Mouse (Mus musculus): ENCODE data around the gene Elf2. TPM values are rescaled to one million over a fixed set of nuclear protein-coding genes. Genes with fewer than 3 reads are reported as not detected.

The Elf2 gene
- total and polyA plus RNA-seq, 3 experiments = 25.6 to 56.9 (median 55.7) TPM

DNA sequence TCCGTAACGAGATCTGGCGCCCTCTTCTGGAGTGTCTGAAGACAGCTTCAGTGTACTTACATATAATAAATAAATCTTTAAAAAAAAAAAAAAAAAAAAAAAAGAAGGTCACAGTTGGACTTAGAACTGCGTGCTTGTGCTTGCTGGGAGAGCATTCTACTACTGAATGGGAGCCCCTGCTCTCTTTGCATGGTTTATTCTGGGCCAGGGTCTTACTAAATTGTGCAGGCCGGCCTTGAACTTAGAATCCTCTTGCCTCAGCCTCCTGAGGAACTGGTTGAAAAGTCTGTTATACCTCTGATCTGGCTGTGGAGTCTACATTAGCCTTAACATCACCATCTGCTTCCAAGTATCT is 40.2 kb upstream of the Elf2 start:
- no peaks in the 10 kb centered on the region for H3K79me2 ChIP-seq (replicated peaks; ENCODE audit: control insufficient read depth, insufficient read depth, low read length)
- H3K9ac ChIP-seq (ENCODE audit: low read depth, low read length) = no peak overlapping the region
- H3K36me3 ChIP-seq (ENCODE audit: control insufficient read depth, insufficient read depth, low read length) = no peaks in the 10 kb centered on the region
- H3K27ac ChIP-seq = peak overlapping the region; percentile 31
- DNase-seq = no peak
- 55% methylated on average over 5 of the region's 5 CpGs for WGBS
- no peak for TF ChIP-seq EP300 (IDR thresholded peaks at IDR 0.05; ENCODE audit: insufficient read depth, low read depth, low read length)
- TF ChIP-seq CTCF (IDR thresholded peaks at IDR 0.05) = no peak; the same call in none of the 2 replicates
- no peak for TF ChIP-seq POLR2A (IDR thresholded peaks at IDR 0.05; ENCODE audit: insufficient read depth, low read depth, low read length)
- no peaks in the 10 kb centered on the region for H3K27me3 ChIP-seq (ENCODE audit: control insufficient read depth, insufficient read depth, low read length)
- no peaks in the 10 kb centered on the region; the same call in 1 of the 2 replicates for H3K4me1 ChIP-seq (ENCODE audit: control insufficient read depth, insufficient read depth, low read length)
- intact Hi-C loops (cut with DNase I) = no loop called here
- H3K4me3 ChIP-seq = no peak overlapping the region

DNA sequence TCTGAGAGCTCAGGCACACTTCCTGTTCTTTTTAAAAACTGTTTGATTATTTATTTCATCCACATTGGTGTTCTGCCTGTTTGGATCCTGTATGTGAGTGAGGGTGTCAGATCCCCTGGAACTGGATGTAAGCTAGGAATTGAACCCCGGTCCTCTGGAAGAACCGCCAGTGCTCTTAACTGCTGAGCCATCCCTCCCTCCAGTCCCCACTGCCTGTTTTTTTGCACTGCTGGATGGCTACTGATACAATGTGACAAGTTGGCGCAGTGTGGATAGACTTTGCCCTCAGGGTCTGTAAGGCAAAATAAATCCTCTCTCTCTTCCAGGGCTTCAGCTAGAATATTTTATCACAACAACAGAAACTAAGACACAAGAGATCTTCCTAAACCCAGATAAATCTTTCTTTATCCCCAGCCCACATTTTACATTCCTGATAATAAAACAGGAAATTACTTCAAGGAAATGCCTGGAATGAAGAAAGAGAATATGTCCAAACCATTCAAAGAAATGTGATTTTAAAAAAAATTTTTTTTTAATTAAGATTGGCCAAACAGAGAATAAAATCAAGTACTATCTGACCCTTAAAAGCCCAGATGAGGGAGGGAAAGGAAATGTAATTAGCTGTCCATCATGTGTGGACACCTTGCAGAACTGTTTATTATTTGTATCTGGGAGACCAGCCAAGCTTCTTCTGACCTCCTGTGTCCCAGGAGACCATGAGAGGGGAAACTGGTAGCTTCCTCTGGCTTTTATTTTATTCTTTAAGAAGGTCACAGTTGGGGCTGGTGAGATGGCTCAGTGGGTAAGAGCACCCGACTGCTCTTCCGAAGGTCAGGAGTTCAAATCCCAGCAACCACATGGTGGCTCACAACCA is 39.6 kb upstream of the Elf2 start:
- Histone ChIP-seq H3K27ac (no peak overlapping the region), H3K27me3 (ENCODE audit: control insufficient read depth, insufficient read depth, low read length) (no peaks in the 10 kb centered on the region), H3K9ac (ENCODE audit: low read depth, low read length) (no peak overlapping the region), H3K4me3 (no peak overlapping the region), H3K36me3 (ENCODE audit: control insufficient read depth, insufficient read depth, low read length) (no peaks in the 10 kb centered on the region), H3K4me1 (ENCODE audit: control insufficient read depth, insufficient read depth, low read length) (no peaks in the 10 kb centered on the region; the same call in 1 of the 2 replicates), H3K79me2 (replicated peaks; ENCODE audit: control insufficient read depth, insufficient read depth, low read length) (no peaks in the 10 kb centered on the region)
- intact Hi-C loops (cut with DNase I) = loop anchor here (2.0 kb wide), 2 partner anchors 17 to 29 kb away; partner anchors contain the start of genes Mgarp and Ndufc1
- DNase-seq = peak in 1 of 2 experiments; percentile 31
- TF ChIP-seq POLR2A (IDR thresholded peaks at IDR 0.05; ENCODE audit: insufficient read depth, low read depth, low read length) (no peak), CTCF (IDR thresholded peaks at IDR 0.05) (peak; percentile 46; the same call in 1 of the 2 replicates), EP300 (IDR thresholded peaks at IDR 0.05; ENCODE audit: insufficient read depth, low read depth, low read length) (no peak)
- 52% methylated on average over 5 of the region's 5 CpGs for WGBS

DNA sequence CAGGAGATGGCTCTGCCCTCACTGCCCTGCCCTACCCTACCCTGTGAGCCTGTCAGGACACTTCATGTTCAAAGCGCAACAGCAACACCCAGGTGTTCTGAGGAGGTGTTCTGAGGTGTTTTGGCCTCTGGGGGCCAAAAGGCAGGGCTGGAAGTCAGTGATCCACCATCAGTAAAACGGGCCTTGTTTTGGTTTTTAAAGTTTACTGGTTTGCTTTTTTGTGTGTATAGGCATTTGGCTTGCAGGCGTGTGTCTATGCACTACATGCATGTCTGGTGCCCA is 38.1 kb upstream of the Elf2 start:
- 86% methylated on average over 3 of the region's 3 CpGs for WGBS
- intact Hi-C loops (cut with DNase I) = loop anchor here (2.0 kb wide), 2 partner anchors 18 to 30 kb away; partner anchors contain the start of genes Mgarp and Ndufc1
- TF ChIP-seq CTCF (IDR thresholded peaks at IDR 0.05) = no peak
- no peak for TF ChIP-seq EP300 (IDR thresholded peaks at IDR 0.05; ENCODE audit: insufficient read depth, low read depth, low read length)
- no peak for TF ChIP-seq POLR2A (IDR thresholded peaks at IDR 0.05; ENCODE audit: insufficient read depth, low read depth, low read length)
- H3K4me3 ChIP-seq = no peak overlapping the region; the same call in 1 of the 2 replicates
- H3K4me1 ChIP-seq (ENCODE audit: control insufficient read depth, insufficient read depth, low read length) = no peaks in the 10 kb centered on the region; the same call in 1 of the 2 replicates
- DNase-seq = no peak
- H3K9ac ChIP-seq (ENCODE audit: low read depth, low read length) = peak overlapping the region; percentile 53
- H3K36me3 ChIP-seq (ENCODE audit: control insufficient read depth, insufficient read depth, low read length) = no peaks in the 10 kb centered on the region
- no peaks in the 10 kb centered on the region for H3K27me3 ChIP-seq (ENCODE audit: control insufficient read depth, insufficient read depth, low read length)
- H3K27ac ChIP-seq = no peak overlapping the region; the same call in 1 of the 2 replicates
- no peaks in the 10 kb centered on the region for H3K79me2 ChIP-seq (replicated peaks; ENCODE audit: control insufficient read depth, insufficient read depth, low read length)

DNA sequence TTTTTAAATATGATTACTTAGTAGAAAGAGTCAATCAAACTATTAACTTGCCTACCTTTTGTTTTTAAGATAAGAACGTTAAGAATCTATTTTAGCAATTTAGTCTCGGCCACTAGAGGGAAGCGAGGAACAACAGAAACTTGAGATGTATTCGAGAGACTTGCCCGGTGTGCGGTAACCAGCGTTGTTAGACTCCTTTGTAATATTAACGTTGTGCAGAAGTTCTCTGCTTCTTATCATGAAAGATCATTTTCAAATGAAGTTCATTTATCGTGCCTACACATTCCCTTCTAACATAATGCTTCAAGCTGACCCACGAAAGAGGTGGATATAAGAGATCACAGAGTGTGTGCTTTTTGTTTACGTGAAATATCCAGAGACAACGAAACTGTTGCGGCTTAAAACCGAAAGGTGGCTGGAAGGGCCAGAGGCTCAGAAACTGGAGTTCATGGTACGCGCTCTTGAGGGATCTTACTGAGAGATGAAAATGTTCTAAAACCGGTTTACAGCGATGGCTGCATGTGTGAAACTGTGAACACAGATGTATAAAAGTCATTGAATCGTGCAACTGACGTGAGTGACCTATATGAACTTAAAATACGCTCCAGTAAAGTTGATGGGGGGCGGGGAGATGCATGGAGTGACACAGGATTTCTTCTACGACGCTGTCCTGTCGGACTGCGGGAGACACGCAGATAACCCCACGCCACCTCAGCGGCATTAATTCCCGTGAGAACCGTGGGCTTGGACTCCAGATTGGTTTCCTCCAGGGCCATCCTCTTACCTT is 37.6 kb upstream of the Elf2 start:
- Histone ChIP-seq H3K9ac (ENCODE audit: low read depth, low read length) (peak overlapping the region; percentile 53), H3K4me1 (ENCODE audit: control insufficient read depth, insufficient read depth, low read length) (no peaks in the 10 kb centered on the region; the same call in 1 of the 2 replicates), H3K27ac (peak overlapping the region; percentile 26; the same call in 1 of the 2 replicates), H3K4me3 (peak overlapping the region; percentile 36), H3K36me3 (ENCODE audit: control insufficient read depth, insufficient read depth, low read length) (no peaks in the 10 kb centered on the region), H3K27me3 (ENCODE audit: control insufficient read depth, insufficient read depth, low read length) (no peaks in the 10 kb centered on the region), H3K79me2 (replicated peaks; ENCODE audit: control insufficient read depth, insufficient read depth, low read length) (no peaks in the 10 kb centered on the region)
- intact Hi-C loops (cut with DNase I) = loop anchor here (2.0 kb wide), 2 partner anchors 19 to 31 kb away; partner anchors contain the start of genes Mgarp and Ndufc1
- TF ChIP-seq CTCF (IDR thresholded peaks at IDR 0.05) (peak; percentile 80), POLR2A (IDR thresholded peaks at IDR 0.05; ENCODE audit: insufficient read depth, low read depth, low read length) (0 out of 2 replicates have a peak, but pooled peaks have one; percentile 13), EP300 (IDR thresholded peaks at IDR 0.05; ENCODE audit: insufficient read depth, low read depth, low read length) (no peak)
- no peak for DNase-seq
- 19% methylated on average over 31 of the region's 31 CpGs for WGBS

DNA sequence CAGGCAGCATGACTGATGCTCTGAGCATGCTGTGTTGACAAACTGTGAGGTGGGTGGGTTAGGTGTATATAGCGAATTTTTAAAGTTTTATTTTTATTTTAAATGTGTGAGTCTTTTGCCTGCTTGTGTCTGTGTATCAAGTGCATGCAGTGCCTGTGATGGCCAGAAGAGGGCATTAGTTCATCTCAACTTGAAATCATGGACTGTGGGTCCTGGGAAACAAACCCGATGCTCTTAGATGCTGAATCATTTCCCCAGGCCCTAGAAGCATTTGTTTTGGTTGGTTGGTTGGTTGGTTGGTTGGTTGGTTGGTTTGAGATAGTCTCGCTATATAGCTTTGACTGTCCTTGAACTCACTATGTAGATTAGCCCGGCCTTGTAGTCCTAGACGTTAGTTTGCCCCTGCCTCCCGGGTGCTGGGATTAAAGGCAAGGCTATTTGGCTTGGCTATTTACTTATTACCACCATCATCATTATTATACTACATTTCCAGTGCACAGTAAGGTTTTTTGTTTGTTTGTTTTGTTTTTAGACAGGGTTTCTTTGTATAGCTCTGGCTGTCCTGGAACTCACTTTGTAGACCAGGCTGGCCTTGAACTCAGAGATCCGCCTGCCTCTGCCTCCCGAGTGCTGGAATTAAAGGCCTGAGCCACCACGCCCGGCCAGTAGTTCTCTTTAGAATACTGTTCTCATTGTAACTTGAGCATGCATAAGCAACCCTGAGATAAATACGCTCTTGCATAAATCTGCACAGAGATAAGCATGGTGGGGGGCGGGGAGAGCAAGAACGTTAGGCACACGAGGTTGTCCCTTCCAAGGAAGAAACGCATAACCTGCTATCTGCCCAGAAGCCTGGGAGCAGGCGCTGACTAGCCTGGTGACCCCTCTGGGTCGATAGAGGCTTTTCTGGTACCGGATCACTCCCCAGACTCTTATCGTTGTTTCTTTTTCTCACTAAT is 35.1 kb upstream of the Elf2 start:
- intact Hi-C loops (cut with DNase I) = no loop called here
- Histone ChIP-seq H3K27ac (no peak overlapping the region), H3K36me3 (ENCODE audit: control insufficient read depth, insufficient read depth, low read length) (no peaks in the 10 kb centered on the region), H3K27me3 (ENCODE audit: control insufficient read depth, insufficient read depth, low read length) (no peaks in the 10 kb centered on the region), H3K4me3 (no peak overlapping the region), H3K4me1 (ENCODE audit: control insufficient read depth, insufficient read depth, low read length) (no peaks in the 10 kb centered on the region), H3K79me2 (replicated peaks; ENCODE audit: control insufficient read depth, insufficient read depth, low read length) (no peaks in the 10 kb centered on the region), H3K9ac (ENCODE audit: low read depth, low read length) (no peak overlapping the region)
- WGBS = 79% methylated on average over 19 of the region's 19 CpGs
- DNase-seq = peak; percentile 39 to 61
- peak; percentile 78 for TF ChIP-seq CTCF (IDR thresholded peaks at IDR 0.05)
- no peak for TF ChIP-seq EP300 (IDR thresholded peaks at IDR 0.05; ENCODE audit: insufficient read depth, low read depth, low read length)
- no peak for TF ChIP-seq POLR2A (IDR thresholded peaks at IDR 0.05; ENCODE audit: insufficient read depth, low read depth, low read length)

Data from heart, adult 2 months (tissue).